In genomic region chr11:106364712-106365111, GRCm38 (mm10) we compare ENCODE assay signal across 9 mouse cellular contexts. TPM values are rescaled to one million over a fixed set of nuclear protein-coding genes. Genes with fewer than 3 reads are reported as not detected.
DNase-seq lines count a peak whose midpoint lies in the region; ATAC-seq lines count a peak whose summit lies in the region.
"Had no signal": no experiment of that assay in that cellular context is flagged by ENCODE, and none has a peak within 500 bp of the region (broad histone marks: within the 10 kb centered on the region; RNA-seq: fewer than 3 reads in every experiment).

No protein-coding gene starts in this region.

- H3K4me3 ChIP-seq in lung, embryonic 16.5 days (ENCODE audit: low read length): no peak overlapping the region
- H3K4me3 ChIP-seq in heart, embryonic 16.5 days (ENCODE audit: low read length): peak overlapping the region; percentile 1; the same call in 1 of the 2 replicates
- no peak overlapping the region for H3K4me3 ChIP-seq in midbrain, embryonic 12.5 days

- ATAC-seq in lung, embryonic 16.5 days (ENCODE audit: low read depth): peak; percentile 72
- peak; percentile 58 for ATAC-seq in heart, embryonic 16.5 days (replicated peaks; ENCODE audit: extremely low read depth, insufficient read depth, low FRiP score)
- peak; percentile 60 for ATAC-seq in midbrain, embryonic 12.5 days (ENCODE audit: low FRiP score, low read depth)
- ATAC-seq in erythroblast, adult 5-6 weeks (replicated peaks; ENCODE audit: low FRiP score, poor library complexity, severe bottlenecking): no peak

- H3K27me3 ChIP-seq in lung, embryonic 16.5 days (ENCODE audit: control insufficient read depth, insufficient read depth, low read depth, low read length): no peaks in the 10 kb centered on the region
- no peaks in the 10 kb centered on the region for H3K27me3 ChIP-seq in heart, embryonic 16.5 days (ENCODE audit: control insufficient read depth, insufficient read depth, low read length)
- H3K27me3 ChIP-seq in midbrain, embryonic 12.5 days: no peaks in the 10 kb centered on the region

- H3K9ac ChIP-seq in lung, embryonic 16.5 days (ENCODE audit: low read length): peak overlapping the region; percentile 52; the same call in 1 of the 2 replicates
- H3K9ac ChIP-seq in heart, embryonic 16.5 days (ENCODE audit: low read length): peak overlapping the region; percentile 37
- peak overlapping the region; percentile 31; the same call in 1 of the 2 replicates for H3K9ac ChIP-seq in midbrain, embryonic 12.5 days (replicated peaks)

- peak; percentile 65 for DNase-seq in adrenal gland, postnatal 14 days
- DNase-seq in adrenal gland, adult 2 months: no peak
- no peak for DNase-seq in lung, postnatal 25 days (ENCODE audit: low spot score)
- DNase-seq in spleen, adult 18-20 months: no peak

- peak overlapping the region; percentile 26 for H3K4me2 ChIP-seq in lung, embryonic 16.5 days (ENCODE audit: low read depth, low read length)
- H3K4me2 ChIP-seq in heart, embryonic 16.5 days (ENCODE audit: low read depth, low read length): peak overlapping the region; percentile 39
- H3K4me2 ChIP-seq in midbrain, embryonic 12.5 days (replicated peaks): peak overlapping the region; percentile 34

- 6% methylated on average over 11 of the region's 11 CpGs for WGBS in lung, embryonic 16.5 days
- WGBS in heart, embryonic 16.5 days: 9% methylated on average over 11 of the region's 11 CpGs
- WGBS in midbrain, embryonic 12.5 days: 4% methylated on average over 11 of the region's 11 CpGs

- H3K9me3 ChIP-seq in lung, embryonic 16.5 days (ENCODE audit: control insufficient read depth, low read length): no peaks in the 10 kb centered on the region
- no peaks in the 10 kb centered on the region for H3K9me3 ChIP-seq in heart, embryonic 16.5 days (replicated peaks; ENCODE audit: control insufficient read depth, low read length)
- H3K9me3 ChIP-seq in midbrain, embryonic 12.5 days: no peaks in the 10 kb centered on the region

- H3K4me1 ChIP-seq in lung, embryonic 16.5 days (replicated peaks; ENCODE audit: control insufficient read depth, insufficient read depth, low read length): peaks cover 18% of the 10 kb centered on the region
- peaks cover 9% of the 10 kb centered on the region; the same call in 1 of the 2 replicates for H3K4me1 ChIP-seq in heart, embryonic 16.5 days (ENCODE audit: control insufficient read depth, insufficient read depth, low read length)
- peaks cover 11% of the 10 kb centered on the region for H3K4me1 ChIP-seq in midbrain, embryonic 12.5 days

- no peak overlapping the region for H3K27ac ChIP-seq in lung, embryonic 16.5 days (ENCODE audit: low read length)
- H3K27ac ChIP-seq in heart, embryonic 16.5 days (ENCODE audit: low read length): no peak overlapping the region
- H3K27ac ChIP-seq in midbrain, embryonic 12.5 days (replicated peaks): peak overlapping the region; percentile 39

- no peaks in the 10 kb centered on the region for H3K36me3 ChIP-seq in lung, embryonic 16.5 days (ENCODE audit: control insufficient read depth, insufficient read depth, low read length)
- no peaks in the 10 kb centered on the region for H3K36me3 ChIP-seq in heart, embryonic 16.5 days (ENCODE audit: control insufficient read depth, insufficient read depth)
- no peaks in the 10 kb centered on the region for H3K36me3 ChIP-seq in midbrain, embryonic 12.5 days

RNA-seq across cellular contexts. Expression of gene Prr29, which starts 0.6 kb away (rescaled TPM):
- total RNA-seq in adrenal gland, postnatal 14 days (2021): not detected in 2 replicates
- total RNA-seq in adrenal gland, adult 2 months (2021): not detected
- not detected in 2 replicates for polyA plus RNA-seq in adrenal gland, adult 2 months (2012; rRNA removed)
- polyA plus RNA-seq in lung, embryonic 16.5 days (2015; fragmentation: Nextera tagmentation; extraction: Ambion mirVana): 2.0 and 4.4 TPM in 2 replicates
- 1.00 and 1.0 TPM in 2 replicates for polyA plus RNA-seq in heart, embryonic 16.5 days (2015; fragmentation: Nextera tagmentation; extraction: Ambion mirVana)
- not detected in 2 replicates for polyA plus RNA-seq in midbrain, embryonic 12.5 days (2016; fragmentation: Nextera tagmentation; extraction: Ambion mirVana)
- not detected in 2 replicates for total RNA-seq in erythroblast, adult 5-6 weeks (2015; ENCODE audit: low replicate concordance)
- not detected in 2 replicates for total RNA-seq in erythroblast, adult 5-6 weeks (2017; ENCODE audit: low replicate concordance)
- total RNA-seq: liver, adult 2 months had no signal

RNA-seq across cellular contexts. Expression of gene Scn4a, which starts 11.6 kb away (rescaled TPM):
- 0.44 and 0.49 TPM in 2 replicates for total RNA-seq in adrenal gland, postnatal 14 days (2021)
- total RNA-seq in adrenal gland, adult 2 months (2021): under 1 TPM; 0.07 to 0.09 TPM
- 0.01 and 0.15 TPM in 2 replicates for polyA plus RNA-seq in adrenal gland, adult 2 months (2012; rRNA removed)
- 0.03 and 0.06 TPM in 2 replicates for polyA plus RNA-seq in lung, embryonic 16.5 days (2015; fragmentation: Nextera tagmentation; extraction: Ambion mirVana)
- polyA plus RNA-seq in heart, embryonic 16.5 days (2015; fragmentation: Nextera tagmentation; extraction: Ambion mirVana): 0.09 and 0.36 TPM in 2 replicates
- not detected in 2 replicates for polyA plus RNA-seq in midbrain, embryonic 12.5 days (2016; fragmentation: Nextera tagmentation; extraction: Ambion mirVana)
- total RNA-seq in erythroblast, adult 5-6 weeks (2015; ENCODE audit: low replicate concordance): not detected in 2 replicates
- total RNA-seq in erythroblast, adult 5-6 weeks (2017; ENCODE audit: low replicate concordance): not detected in 2 replicates

RNA-seq across cellular contexts. Expression of gene Icam2, which starts 23.2 kb away (rescaled TPM):
- 24.6 and 27.6 TPM in 2 replicates for total RNA-seq in adrenal gland, postnatal 14 days (2021)
- total RNA-seq in adrenal gland, adult 2 months (2021): 10 to 100 TPM; 11.9 to 16.2 TPM
- polyA plus RNA-seq in adrenal gland, adult 2 months (2012; rRNA removed): 25.0 and 29.8 TPM in 2 replicates
- polyA plus RNA-seq in lung, embryonic 16.5 days (2015; fragmentation: Nextera tagmentation; extraction: Ambion mirVana): 108 and 126 TPM in 2 replicates
- polyA plus RNA-seq in heart, embryonic 16.5 days (2015; fragmentation: Nextera tagmentation; extraction: Ambion mirVana): 107 and 109 TPM in 2 replicates
- 8.7 and 12.5 TPM in 2 replicates for polyA plus RNA-seq in midbrain, embryonic 12.5 days (2016; fragmentation: Nextera tagmentation; extraction: Ambion mirVana)
- total RNA-seq in erythroblast, adult 5-6 weeks (2015; ENCODE audit: low replicate concordance): 9.8 and 10.7 TPM in 2 replicates
- 4.0 and 13.7 TPM in 2 replicates for total RNA-seq in erythroblast, adult 5-6 weeks (2017; ENCODE audit: low replicate concordance)

RNA-seq across cellular contexts. Expression of gene Cd79b, which starts 50.1 kb away (rescaled TPM):
- 5.5 and 33.1 TPM in 2 replicates for total RNA-seq in adrenal gland, postnatal 14 days (2021)
- under 1 TPM; 0.79 to 0.81 TPM for total RNA-seq in adrenal gland, adult 2 months (2021)
- 0.93 and 1.1 TPM in 2 replicates for polyA plus RNA-seq in adrenal gland, adult 2 months (2012; rRNA removed)
- polyA plus RNA-seq in lung, embryonic 16.5 days (2015; fragmentation: Nextera tagmentation; extraction: Ambion mirVana): 4.7 and 6.8 TPM in 2 replicates
- 3.5 and 3.6 TPM in 2 replicates for polyA plus RNA-seq in heart, embryonic 16.5 days (2015; fragmentation: Nextera tagmentation; extraction: Ambion mirVana)
- 0.76 and 1.0 TPM in 2 replicates for polyA plus RNA-seq in midbrain, embryonic 12.5 days (2016; fragmentation: Nextera tagmentation; extraction: Ambion mirVana)
- 10.7 and 16.1 TPM in 2 replicates for total RNA-seq in erythroblast, adult 5-6 weeks (2015; ENCODE audit: low replicate concordance)
- 3.2 and 7.2 TPM in 2 replicates for total RNA-seq in erythroblast, adult 5-6 weeks (2017; ENCODE audit: low replicate concordance)
